Mouse (Mus musculus) adipocyte (in vitro differentiated cells): ENCODE results near the gene Arhgef10l.
A peak's percentile ranks its signal among the peaks of the same experiment; 100 is the strongest.
"Not testable (repeated sequence)": the region's sequence is repeated elsewhere in the genome, so short reads cannot be mapped to it uniquely, and the experiment has no call there.

Experiments
- DNase-seq: peaks from one replicate; pipeline ENCODE4 v3.0.0-alpha.2; 2016; ENCODE audit warnings: low spot score

Gene Arhgef10l

DNA sequence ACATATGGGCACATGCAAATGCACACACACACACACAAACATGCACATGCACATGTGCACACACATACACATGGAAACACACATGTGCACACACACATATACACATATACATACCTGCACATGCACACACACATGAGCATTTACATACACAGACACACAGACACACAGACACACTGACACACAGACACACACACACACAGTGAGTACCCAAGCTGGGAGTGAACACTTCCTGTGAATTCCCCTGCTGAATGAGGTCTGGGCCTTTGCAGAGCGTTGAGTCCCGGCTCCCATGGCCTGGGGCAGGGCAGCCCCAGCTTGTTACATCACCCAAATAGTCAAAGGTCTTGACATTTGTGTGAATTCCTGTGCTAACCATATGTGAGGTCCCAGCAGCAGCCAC is 96.4 kb downstream of the Arhgef10l start:
- DNase-seq = peak; percentile 14

DNA sequence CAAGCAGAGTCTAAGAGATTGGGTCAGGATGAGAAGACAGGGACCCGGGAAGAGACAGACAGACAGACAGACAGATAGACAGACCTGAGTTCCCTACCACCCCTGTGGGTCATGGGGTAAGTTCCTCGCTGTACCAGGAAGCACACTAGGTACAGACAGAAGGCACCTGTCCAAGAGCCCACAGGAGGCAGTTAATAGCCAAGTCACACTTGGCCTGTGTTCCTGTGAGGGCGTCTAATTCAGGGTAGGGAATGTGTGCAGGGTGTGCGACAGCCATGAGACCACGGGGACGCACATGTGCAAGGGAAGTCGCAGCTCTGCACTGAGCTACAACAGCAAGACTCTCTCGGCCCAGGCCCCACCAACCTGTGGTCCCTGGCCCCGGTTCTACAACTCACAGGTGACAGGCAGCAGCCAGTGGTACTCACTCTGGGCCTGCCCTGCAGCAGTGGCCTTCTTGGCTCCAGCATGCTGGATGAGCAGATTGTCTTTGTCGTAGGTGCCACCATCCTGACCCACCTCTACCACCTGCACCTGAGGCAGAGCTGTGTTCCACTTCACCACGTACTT is 97.8 kb downstream of the Arhgef10l start:
- DNase-seq = no peak

DNA sequence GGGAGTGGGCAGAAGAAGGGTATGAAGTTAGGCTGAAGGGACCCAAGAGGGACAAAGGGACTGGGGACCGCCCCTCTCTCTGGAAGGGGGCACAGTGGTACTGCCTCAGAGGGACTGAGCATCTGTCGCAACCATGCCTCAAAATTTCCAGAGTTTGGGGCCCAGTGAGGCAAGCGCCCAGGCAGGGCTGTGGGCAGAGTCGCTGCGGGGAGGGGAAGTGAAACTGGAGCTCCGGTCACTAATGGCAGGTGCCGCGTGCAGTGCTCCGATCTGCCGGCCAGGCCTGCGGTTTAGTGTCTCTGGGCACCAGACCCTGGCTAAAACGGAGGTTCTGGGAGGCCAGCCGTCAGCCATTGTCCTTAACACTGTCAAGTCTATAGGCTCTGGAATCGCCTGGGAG is 99.0 kb downstream of the Arhgef10l start:
- DNase-seq = no peak

DNA sequence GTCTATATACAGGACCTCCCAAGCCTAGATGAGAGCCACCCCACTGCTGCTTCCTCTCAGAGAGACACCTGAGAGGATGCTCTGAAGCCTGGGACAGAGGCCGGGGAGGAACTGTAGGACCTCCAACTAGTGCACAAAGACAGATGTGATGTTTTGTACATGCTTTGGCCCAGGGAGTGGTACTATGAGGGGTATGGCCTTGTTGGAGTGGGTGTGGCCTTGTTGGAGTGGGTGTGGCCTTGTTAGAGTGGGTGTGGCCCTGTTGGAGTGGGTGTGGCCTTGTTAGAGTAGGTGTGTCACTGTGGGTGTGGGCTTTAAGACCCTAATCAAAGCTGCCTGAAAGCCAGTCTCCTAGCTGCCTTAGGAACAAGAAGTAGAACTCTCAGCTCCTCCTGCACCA is 101.4 kb downstream of the Arhgef10l start:
- not testable (repeated sequence) for DNase-seq

DNA sequence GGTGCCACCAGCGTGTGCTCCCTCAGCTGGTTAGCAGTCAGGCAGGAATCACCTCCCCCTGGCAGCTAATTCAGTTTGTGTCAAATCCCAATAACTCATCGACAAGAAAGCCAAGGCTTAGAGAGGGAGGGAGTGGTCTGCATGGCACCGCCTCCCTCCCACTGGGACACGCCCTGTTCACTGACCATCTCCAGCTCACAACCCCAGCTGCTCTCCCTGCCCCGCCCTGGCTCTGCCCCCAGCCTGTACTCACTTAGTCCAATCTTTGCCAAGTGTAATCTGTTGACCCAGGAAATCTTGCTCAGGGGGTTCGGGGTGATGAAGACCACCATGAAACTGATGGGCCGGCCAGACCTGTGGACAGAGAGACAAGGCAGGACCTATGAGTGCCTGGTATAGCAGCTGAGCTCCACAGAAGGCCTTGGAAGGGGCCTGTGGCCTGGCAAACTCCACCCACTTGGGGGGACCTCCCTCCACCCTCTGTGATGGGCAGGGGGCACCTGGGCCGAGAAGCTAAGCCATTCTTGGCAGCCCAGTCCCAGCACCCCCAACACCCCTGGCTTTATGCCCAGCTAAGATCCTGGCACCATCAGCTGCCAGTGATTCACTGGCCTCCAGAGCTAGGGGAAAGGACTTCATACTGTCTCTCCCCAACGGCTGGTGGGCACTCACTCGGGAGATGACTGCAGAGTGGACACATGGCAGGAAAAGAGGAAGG is 103.2 kb downstream of the Arhgef10l start:
- DNase-seq = peak; percentile 60

DNA sequence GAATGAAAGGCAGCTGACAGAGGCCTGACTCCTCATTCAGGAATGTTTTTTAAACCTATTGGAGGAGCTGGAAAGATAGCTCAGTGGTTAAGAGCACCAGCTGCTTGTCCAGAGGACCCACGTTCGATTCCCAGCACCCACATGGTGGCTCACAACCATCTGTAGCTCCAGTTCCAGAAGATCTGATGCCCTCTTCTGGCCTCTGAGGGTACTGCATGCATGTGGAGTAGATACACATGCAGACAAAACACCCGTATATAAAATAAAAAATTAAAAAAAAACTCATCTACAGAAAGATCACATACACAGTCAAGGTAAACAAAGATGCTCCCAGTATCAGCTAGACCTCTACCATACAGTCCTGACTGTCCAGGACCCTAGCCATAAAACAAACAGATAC is 104.1 kb downstream of the Arhgef10l start:
- no peak for DNase-seq

DNA sequence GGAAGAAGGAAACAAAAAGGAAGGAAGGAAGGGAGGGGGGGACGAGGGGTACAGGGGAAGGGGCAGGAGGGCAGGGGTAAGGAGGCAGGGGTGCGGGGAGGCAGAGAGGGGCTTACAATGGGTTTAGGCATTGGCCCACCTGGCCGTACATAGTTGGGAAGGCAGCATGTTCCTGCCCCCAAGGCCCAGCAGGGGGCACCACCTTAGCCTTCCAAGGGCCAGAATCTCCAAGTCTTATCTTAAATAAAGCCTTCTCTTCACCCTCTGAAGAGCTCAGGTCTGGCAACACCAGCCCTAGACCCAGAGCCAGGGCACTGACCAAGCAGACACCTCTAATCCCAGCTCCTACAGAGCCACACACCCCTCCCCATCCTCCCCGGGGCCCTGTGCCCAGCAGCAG is 106.0 kb downstream of the Arhgef10l start:
- no peak for DNase-seq

DNA sequence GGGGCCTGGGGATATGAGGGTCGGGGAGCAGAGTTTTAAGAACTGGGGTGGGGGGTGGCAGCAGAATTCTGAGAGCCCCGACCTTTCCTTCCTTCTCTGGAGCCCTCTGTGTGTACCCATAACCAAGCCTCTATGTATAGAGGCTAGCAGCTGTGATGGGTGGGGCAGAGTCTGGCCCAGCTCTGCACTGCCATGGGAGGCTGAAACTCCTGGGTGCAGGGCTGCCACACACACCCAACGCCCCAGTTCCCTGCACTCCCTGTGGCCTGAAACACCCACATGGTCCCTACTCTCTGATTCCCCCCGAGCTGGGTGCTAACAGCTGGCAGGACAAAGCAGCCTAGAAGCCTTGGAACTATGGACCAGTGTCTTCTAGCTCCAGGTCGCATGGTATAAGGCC is 107.6 kb downstream of the Arhgef10l start:
- no peak for DNase-seq

DNA sequence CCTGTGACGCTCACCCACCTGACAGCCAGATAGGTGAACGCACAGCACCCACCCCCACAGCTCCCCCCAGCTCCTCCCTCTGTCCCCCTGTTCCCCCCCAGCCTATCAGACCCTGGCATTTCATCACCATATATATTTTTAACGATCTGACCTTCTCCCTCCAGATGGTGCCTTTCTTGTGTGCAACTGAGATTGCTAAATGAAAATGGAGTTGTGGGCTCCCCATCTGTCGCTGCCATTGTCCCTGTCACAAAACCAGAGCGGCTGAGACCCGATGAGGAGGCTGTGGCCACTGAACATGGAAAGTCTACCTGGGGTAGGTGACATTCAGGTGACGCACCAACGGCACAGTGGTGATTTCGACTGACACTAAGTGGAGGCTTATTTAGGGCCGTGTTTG is 109.3 kb downstream of the Arhgef10l start:
- DNase-seq = no peak

DNA sequence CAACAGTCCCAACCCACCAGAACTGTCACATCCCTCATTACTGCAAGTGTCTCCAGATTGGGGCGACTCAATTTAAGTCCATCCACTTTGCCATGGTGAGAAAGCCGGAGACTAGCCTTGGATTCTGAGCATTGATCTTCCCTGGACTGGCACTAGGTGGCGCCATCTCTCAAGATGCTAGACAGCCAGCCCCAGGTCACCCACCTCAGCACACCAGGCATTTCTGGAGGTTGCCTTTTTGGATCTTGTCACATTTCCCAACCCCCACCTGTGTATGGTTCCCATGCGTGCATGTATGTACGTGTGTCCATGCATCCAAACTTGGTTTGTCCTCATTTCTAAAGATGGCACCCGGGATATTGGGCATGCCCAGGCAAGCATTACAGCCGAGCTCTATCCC is 110.5 kb downstream of the Arhgef10l start:
- DNase-seq = peak; percentile 65

DNA sequence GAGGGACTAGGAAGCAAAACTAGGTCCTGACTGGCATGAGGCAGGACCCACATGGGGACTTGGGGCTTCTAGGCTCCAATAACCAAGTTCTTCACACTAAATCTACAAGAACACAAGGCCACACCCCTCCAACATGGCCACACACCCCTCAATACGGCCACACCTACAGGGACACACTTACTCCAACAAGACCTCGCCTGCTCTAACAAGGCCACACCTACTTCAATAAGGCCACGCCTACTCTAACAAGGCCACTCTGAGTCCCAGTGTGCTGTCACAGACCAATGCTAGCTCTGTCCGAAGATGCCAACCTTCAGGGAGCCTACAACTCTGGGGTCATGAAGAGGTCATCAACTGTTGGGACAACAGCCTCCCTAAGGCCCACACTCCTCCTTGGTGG is 111.3 kb downstream of the Arhgef10l start:
- no peak for DNase-seq

DNA sequence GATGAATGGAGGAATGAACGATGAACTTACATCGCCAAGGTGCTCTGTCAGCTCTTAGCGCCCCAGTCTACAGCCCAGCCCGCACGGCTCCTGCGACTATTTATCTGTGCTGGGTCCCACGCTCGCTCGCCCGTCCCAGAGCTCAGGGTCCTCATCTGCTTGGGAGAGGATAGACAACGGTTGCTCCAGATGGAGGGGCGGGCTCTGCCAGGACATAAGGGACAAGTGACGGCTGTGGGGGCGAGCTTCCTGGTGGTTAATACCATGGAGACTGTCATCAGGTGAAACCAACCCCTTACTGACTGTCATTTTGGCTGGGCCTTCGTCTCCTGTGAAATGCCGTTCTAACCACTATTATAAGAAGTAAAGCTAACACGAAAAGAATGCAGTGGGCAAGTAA is 114.0 kb downstream of the Arhgef10l start:
- no peak for DNase-seq

DNA sequence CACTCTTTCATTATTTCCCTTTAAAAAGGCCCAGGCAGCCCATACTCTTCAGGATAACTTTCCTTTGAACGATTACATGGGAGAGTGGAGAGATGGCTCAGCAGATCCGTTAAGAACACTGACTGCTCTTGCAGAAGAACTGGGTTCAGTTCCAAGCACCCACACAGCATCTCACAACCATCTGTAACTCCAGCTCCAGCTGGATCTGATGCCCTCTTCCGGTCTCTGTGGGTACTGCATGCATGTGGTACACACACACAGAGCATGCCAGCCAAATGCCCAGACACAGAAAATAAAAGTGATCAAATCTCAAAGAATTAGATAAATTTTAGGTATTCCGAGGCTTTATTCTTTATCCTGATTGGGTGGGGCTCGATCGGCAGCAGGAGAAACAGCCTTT is 115.1 kb downstream of the Arhgef10l start:
- DNase-seq = no peak

DNA sequence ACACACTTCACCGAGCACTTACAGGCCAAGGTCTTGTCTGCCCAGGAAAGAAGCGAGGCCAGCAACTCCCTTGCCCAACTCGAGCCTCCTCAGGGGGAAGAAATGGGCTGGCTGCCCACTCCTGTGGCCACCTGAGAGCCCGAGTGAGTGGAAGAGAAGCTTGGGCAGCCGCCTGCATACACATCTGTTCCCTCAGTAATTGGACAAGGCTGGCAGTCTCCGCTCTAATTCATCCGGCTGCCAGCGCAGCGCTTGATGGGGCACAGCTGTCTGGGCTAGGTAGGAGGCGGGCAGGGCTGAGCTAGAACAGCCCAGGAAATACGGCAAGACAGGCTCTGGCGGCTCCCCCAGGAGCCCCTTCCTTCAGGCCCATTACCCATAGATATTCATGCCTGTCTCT is 115.8 kb downstream of the Arhgef10l start:
- DNase-seq = no peak

DNA sequence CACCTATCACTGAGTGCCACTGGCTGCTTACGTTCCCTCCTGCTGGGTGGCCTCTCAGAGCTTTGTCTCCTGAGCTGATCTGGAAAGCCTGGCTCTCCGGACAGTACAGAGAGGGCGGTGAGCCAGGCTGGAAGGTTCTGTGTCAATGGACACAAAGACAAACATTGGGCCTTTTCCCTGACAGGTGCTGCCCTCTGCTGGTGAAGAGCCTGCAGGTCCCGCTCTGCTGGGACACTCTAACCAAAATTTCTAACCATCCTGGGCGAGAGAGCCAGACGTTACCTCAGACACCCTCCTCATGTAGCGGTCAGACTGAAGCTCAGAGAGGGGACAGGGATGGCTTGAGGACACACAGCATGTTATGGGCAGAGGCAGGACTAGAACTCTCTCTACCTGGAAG is 118.3 kb downstream of the Arhgef10l start:
- DNase-seq = peak; percentile 74

DNA sequence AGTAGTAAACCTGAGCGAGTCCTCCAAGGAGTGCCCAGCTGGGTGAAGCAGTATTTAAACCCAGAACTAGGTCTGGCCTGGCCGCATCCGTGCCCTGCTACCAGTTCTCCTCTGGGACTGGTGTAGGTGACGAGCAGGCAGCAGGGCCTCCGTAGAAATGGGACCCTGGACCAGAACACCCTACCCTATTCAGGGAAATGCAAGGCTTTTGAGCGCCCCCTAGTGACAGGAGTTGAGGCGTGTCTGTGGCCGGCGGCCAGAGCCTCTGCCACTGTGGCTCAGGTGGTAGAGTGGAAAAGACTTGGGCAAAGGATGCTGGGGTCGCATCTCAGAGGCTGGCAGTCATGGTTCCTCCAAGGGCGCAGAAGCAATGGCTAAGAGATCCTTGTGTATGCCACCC is 126.7 kb downstream of the Arhgef10l start:
- peak; percentile 45 for DNase-seq

DNA sequence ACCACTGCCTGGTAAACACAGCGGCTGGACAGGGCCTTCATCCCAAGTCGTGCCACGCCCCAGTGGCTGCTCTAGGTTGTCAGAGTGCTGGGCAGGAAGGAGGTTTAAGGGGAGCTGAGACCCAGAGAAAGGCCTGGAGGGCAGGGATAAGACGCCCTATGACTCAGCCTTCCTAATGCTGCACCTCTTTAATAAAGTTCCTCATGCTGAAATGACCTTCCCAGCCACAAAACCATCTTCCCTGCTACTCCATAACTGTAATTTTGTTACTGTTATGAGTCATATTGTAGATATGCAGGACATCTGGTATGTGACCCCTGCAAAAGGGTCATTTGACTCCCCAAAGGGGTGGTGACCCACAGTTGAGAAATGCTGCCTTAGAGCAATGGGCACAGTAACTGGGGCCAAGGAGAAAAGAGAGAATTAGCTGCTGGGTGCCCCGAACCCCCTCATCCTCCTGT is 128.2 kb downstream of the Arhgef10l start:
- DNase-seq = peak; percentile 13

DNA sequence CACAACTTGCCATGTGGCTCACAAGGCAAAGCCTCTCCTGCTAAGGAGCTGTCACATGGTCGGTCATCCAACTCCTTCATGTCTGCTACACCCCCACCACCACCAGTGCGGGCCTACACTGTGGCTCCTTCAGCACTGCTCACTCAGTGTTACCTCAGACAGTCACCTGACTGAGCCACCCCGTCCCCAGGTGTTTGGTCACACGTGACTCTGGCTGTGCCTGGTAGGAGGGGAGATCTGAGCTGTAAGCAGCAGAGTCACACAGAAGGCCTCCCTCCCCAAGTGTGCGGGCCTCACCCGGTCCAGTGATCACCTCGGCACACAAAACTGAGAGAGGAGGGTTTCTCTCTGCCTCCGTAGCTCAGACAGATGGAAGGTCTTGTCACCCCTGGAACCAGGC is 130.5 kb downstream of the Arhgef10l start:
- no peak for DNase-seq

DNA sequence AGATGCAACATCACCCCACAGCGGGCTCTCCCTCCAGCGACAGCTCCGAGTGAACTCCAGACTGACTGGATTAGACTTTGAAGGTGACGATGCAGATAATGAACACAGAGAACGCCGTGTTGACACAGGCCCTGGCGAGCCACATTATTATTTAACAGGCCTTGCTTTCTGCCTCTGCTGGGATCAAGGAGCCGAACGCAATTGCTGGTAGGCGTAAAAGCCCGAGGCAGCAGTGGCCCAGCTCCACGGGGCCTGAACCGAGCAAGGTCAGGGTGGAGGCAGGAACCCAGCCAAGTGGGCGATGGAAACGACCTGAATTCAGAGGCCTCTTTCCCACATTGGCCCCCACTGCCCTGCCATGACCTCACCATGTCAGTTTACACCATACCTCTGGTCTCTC is 133.5 kb downstream of the Arhgef10l start:
- DNase-seq = no peak

DNA sequence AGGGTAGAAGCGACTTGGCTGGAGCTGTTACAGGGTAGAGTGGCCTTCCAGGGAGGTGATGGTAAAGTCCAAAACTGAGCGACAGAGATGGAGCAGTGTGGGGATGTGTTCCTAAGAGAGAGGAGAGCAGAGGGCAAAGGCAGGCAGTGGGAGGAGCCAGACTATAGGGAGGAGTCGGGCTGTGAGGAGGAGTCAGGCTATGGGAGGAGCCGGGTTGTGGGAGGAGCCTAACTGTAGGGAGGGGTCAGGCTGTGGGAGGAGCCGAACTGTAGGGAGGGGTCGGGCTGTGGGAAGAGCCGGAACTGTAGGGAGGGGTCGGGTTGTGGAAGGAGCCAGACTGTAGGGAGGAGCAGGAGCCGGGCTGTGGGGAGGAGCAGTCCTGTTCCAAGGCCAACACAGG is 134.8 kb downstream of the Arhgef10l start:
- peak; percentile 43 for DNase-seq

DNA sequence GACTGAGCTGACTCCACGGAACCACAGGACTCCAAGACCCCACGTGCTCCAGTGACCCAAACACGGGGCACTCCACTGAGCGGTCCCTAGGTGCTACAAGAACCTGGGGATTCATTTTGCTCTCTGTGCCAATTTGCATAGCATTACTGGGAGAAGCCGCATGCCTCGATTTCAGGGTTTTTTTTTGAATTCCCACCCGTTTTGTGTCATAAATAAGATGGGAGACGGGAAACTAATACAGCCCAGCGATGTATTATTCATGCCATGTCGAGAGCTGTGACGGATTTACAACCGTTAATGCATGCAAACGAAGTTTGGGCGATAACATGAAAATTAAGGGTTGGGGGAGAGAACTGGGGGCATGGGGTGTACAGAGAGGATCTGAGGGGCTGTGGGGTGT is 136.1 kb downstream of the Arhgef10l start:
- no peak for DNase-seq

DNA sequence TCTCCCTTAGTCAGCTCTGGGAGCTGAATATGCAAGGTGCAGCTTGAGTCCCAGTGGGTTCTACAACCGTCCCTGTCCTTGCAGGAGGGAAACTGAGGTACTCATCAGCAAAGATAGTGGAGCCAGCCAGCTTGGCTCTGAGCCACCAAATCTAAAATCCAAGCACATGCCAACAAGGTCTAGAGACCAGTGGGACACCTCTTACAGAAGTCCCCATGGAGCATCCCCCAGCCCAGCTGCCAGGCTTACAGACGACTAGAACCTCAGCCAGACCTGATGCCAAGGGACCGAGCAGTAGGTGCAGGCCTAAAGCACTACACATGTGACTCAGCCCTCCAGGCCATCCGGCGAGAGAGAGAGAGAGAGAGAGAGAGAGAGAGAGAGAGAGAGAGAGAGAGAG is 137.4 kb downstream of the Arhgef10l start:
- no peak for DNase-seq

DNA sequence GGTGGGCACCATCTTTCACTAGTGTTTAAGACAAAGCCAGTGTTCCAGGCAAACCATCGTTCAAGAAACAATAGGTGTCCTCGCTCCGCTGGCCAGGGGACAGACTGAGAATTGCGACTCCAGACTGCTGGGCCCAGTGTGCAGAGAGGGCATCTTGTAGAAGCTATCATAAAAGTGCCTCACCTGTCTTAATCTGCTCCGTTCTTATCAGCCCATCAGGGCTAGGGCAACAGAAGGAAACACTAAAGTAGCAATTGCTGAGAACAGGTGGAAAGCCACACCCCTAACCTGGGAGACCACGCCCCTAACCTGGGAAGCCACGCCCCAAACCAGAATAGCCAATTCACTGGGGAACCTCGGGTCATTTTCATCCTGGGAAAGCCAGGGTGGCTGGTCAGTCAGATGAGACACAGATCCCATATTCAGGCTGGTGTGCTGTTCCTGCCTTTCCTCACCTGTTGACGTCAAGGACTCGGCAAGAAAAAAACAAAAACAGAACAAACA is 140.1 kb downstream of the Arhgef10l start:
- no peak for DNase-seq

DNA sequence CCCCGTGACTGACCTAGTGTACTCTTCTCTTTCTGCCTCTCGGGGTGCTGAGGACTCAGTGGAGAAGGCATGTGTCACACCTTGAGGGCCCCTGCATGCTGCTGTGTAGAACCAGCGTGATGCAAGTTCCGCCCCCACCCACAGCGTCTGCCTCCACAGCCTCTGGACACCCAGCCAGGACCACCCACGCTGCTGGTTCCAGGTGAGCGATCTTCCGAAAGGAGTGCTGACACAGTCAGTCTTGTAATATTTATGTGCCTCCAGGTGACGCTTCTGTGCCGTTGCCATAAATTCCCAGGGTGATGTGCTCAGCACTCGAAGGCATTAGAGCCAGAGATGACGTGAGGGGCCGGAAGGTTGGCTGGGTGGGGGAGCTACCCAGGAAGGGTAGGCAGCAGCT is 140.9 kb downstream of the Arhgef10l start:
- no peak for DNase-seq
